Mouse (Mus musculus) midbrain, embryonic 14.5 days (tissue): Measurements from ENCODE around the gene Tulp2. TPM values are rescaled to one million over a fixed set of nuclear protein-coding genes. Genes with fewer than 3 reads are reported as not detected.

Experiments used
- ATAC-seq: fragments of 200-750 bp; cut with Nextera tagmentation; 2 replicates; pipeline ENCODE4 v1.8.0; 2017; ENCODE audit warnings: moderate number of reproducible peaks, moderate library complexity; ENCODE audit not compliant: low FRiP score, low TSS enrichment
- DNase-seq: peaks from one replicate; pipeline ENCODE4 v3.0.0-alpha.2; 2015
- H3K27ac ChIP-seq: fragments of 300-500 bp; sonication (generic); replicated peaks from 2 replicates; pipeline ENCODE4 v1.5.1; 2014; ENCODE audit warnings: mild to moderate bottlenecking, low read depth, low read length, moderate library complexity
- H3K27me3 ChIP-seq: fragments of 300-500 bp; sonication (generic); 2 replicates; pipeline ENCODE4 v1.6.1; 2014; ENCODE audit warnings: low read length, control low read depth, mixed read lengths; ENCODE audit not compliant: control insufficient read depth, insufficient read depth
- H3K36me3 ChIP-seq: fragments of 300-500 bp; sonication (generic); 2 replicates; pipeline ENCODE4 v1.6.1; 2014; ENCODE audit warnings: low read length, control low read depth; ENCODE audit not compliant: control insufficient read depth, insufficient read depth
- H3K4me1 ChIP-seq: fragments of 300-500 bp; sonication (generic); 2 replicates; pipeline ENCODE4 v1.6.1; 2014; ENCODE audit warnings: mild to moderate bottlenecking, antibody characterized with exemption, low read length, control low read depth; ENCODE audit not compliant: control insufficient read depth, insufficient read depth
- H3K4me2 ChIP-seq: fragments of 300-500 bp; sonication (generic); 2 replicates; pipeline ENCODE4 v1.6.1; 2014; ENCODE audit warnings: mild to moderate bottlenecking, low read length, moderate library complexity
- H3K4me3 ChIP-seq: fragments of 300-500 bp; sonication (generic); replicated peaks from 2 replicates; pipeline ENCODE4 v1.5.1; 2014; ENCODE audit warnings: low read depth, low read length
- H3K9ac ChIP-seq: fragments of 300-500 bp; sonication (generic); replicated peaks from 2 replicates; pipeline ENCODE4 v1.6.1; 2014; ENCODE audit warnings: mild to moderate bottlenecking, low read length, moderate library complexity
- H3K9me3 ChIP-seq: fragments of 300-500 bp; sonication (generic); 2 replicates; pipeline ENCODE4 v1.6.1; 2016; ENCODE audit warnings: low read length, control low read depth, mixed read lengths; ENCODE audit not compliant: control insufficient read depth
- whole genome bisulfite sequencing: fragments of 180-500 bp; shearing (Covaris S2); extraction: QIAGEN DNeasy Blood & Tissue Kit; methylation state at CpG from one replicate; pipeline ENCODE4 v1.1.7; 2014; 5-methylcytosine and 5-hydroxymethylcytosine counted together
- polyA plus RNA-seq: library from polyadenylated mRNA; unstranded; fragments of >200 nt; fragmentation: Nextera tagmentation; extraction: Ambion mirVana; gene quantifications from 2 replicates; pipeline ENCODE4 v1.2.1, GENCODE M21; 2014

Tulp2 gene
- polyA plus RNA-seq, result 0.13 and 0.32 TPM in 2 replicates

- H3K27me3 ChIP-seq, result no peaks in the 10 kb centered on the region
- H3K36me3 ChIP-seq, result no peaks in the 10 kb centered on the region
- H3K9ac ChIP-seq, result no peak within 1 kb of the TSS
- WGBS, result 55% methylated on average over 15 of the region's 15 CpGs
- H3K9me3 ChIP-seq, result no peaks in the 10 kb centered on the region
- no peak within 1 kb of the TSS for H3K27ac ChIP-seq
- ATAC-seq (peak; percentile 34; the same call in 1 of the 2 replicates), DNase-seq (peak; percentile 85)
- no peaks in the 10 kb centered on the region for H3K4me1 ChIP-seq
- no peak within 1 kb of the TSS for H3K4me2 ChIP-seq
- no peak within 1 kb of the TSS for H3K4me3 ChIP-seq
Observed at GRCm38 (mm10) chr7:45481374-45481927, at the start of gene Tulp2. TSS of gene Tulp2 (plus strand) at chr7:45481877.

GRCm38 (mm10) chr7:45433835-45434202 lies 47.9 kb upstream of the Tulp2 start:
- WGBS, result 2% methylated on average over 7 of the region's 7 CpGs
- peak overlapping the region; percentile 70 for H3K4me3 ChIP-seq
- ATAC-seq (no peak), DNase-seq (no peak)
- H3K4me2 ChIP-seq, result peak overlapping the region; percentile 64
- H3K36me3 ChIP-seq, result peaks cover 32% of the 10 kb centered on the region
- H3K9me3 ChIP-seq, result no peaks in the 10 kb centered on the region
- H3K9ac ChIP-seq, result peak overlapping the region; percentile 58
- H3K27ac ChIP-seq, result peak overlapping the region; percentile 92
- H3K4me1 ChIP-seq, result peaks cover 30% of the 10 kb centered on the region
- no peaks in the 10 kb centered on the region for H3K27me3 ChIP-seq

GRCm38 (mm10) chr7:45434203-45435015 lies 47.3 kb upstream of the Tulp2 start, which contains the start of gene Gys1:
TSS of gene Gys1 (plus strand) at chr7:45434844.
- Histone ChIP-seq H3K4me3 (peak within 1 kb of the TSS; percentile 70), H3K36me3 (peaks cover 26% of the 10 kb centered on the region), H3K4me2 (peak within 1 kb of the TSS; percentile 75), H3K27ac (peak within 1 kb of the TSS; percentile 92), H3K4me1 (peaks cover 30% of the 10 kb centered on the region), H3K9me3 (no peaks in the 10 kb centered on the region), H3K27me3 (no peaks in the 10 kb centered on the region), H3K9ac (peak within 1 kb of the TSS; percentile 59)
- DNase-seq (peak; percentile 100), ATAC-seq (peak; percentile 97)
- under 1% methylated on average over 45 of the region's 45 CpGs for WGBS

GRCm38 (mm10) chr7:45435038-45435437 lies 46.6 kb upstream of the Tulp2 start:
- ATAC-seq (0 out of 2 replicates have a peak, but pooled peaks have one; percentile 14), DNase-seq (peak; percentile 46)
- H3K27me3 ChIP-seq, result no peaks in the 10 kb centered on the region
- peaks cover 20% of the 10 kb centered on the region for H3K36me3 ChIP-seq
- H3K4me2 ChIP-seq, result peak overlapping the region; percentile 75
- H3K9ac ChIP-seq, result peak overlapping the region; percentile 59
- WGBS, result 2% methylated on average over 16 of the region's 16 CpGs
- H3K27ac ChIP-seq, result peak overlapping the region; percentile 50
- no peaks in the 10 kb centered on the region for H3K9me3 ChIP-seq
- peak overlapping the region; percentile 70 for H3K4me3 ChIP-seq
- H3K4me1 ChIP-seq, result peaks cover 30% of the 10 kb centered on the region

- no peak overlapping the region for H3K27ac ChIP-seq
- H3K4me3 ChIP-seq, result no peak overlapping the region
- 94% methylated on average over 5 of the region's 5 CpGs for WGBS
- DNase-seq (no peak), ATAC-seq (no peak)
- H3K4me1 ChIP-seq, result peaks cover 30% of the 10 kb centered on the region
- H3K4me2 ChIP-seq, result no peak overlapping the region
- no peaks in the 10 kb centered on the region for H3K27me3 ChIP-seq
- no peak overlapping the region for H3K9ac ChIP-seq
- H3K36me3 ChIP-seq, result peaks cover 12% of the 10 kb centered on the region
- H3K9me3 ChIP-seq, result no peaks in the 10 kb centered on the region
Observed at GRCm38 (mm10) chr7:45436444-45436843, 45.2 kb upstream of the Tulp2 start.

GRCm38 (mm10) chr7:45437046-45437445 lies 44.6 kb upstream of the Tulp2 start:
- no peak overlapping the region for H3K9ac ChIP-seq

GRCm38 (mm10) chr7:45437521-45438276 lies 44.0 kb upstream of the Tulp2 start, which contains the start of gene Ruvbl2:
TSS of gene Ruvbl2 (minus strand) at chr7:45438096.
- Histone ChIP-seq H3K9ac (no peak within 1 kb of the TSS), H3K9me3 (no peaks in the 10 kb centered on the region), H3K27me3 (no peaks in the 10 kb centered on the region), H3K36me3 (peaks cover 14% of the 10 kb centered on the region), H3K4me3 (no peak within 1 kb of the TSS), H3K4me2 (peak within 1 kb of the TSS; percentile 4; the same call in 1 of the 2 replicates), H3K27ac (no peak within 1 kb of the TSS), H3K4me1 (peaks cover 28% of the 10 kb centered on the region)
- ATAC-seq (no peak), DNase-seq (no peak)
- WGBS, result 24% methylated on average over 19 of the region's 19 CpGs

More at GRCm38 (mm10) chr7:45437046-45437445, 44.6 kb upstream of the Tulp2 start:
- Histone ChIP-seq H3K27me3 (no peaks in the 10 kb centered on the region), H3K27ac (no peak overlapping the region), H3K4me1 (peaks cover 30% of the 10 kb centered on the region), H3K9me3 (no peaks in the 10 kb centered on the region), H3K4me3 (no peak overlapping the region), H3K36me3 (peaks cover 11% of the 10 kb centered on the region), H3K4me2 (no peak overlapping the region)
- DNase-seq (no peak), ATAC-seq (no peak)
- 40% methylated on average over 6 of the region's 6 CpGs for WGBS

- 92% methylated on average over 22 of the region's 22 CpGs for WGBS
- Histone ChIP-seq H3K9ac (no peak overlapping the region), H3K27ac (no peak overlapping the region), H3K4me1 (no peaks in the 10 kb centered on the region), H3K27me3 (no peaks in the 10 kb centered on the region), H3K36me3 (peaks cover 51% of the 10 kb centered on the region), H3K9me3 (no peaks in the 10 kb centered on the region), H3K4me3 (no peak overlapping the region), H3K4me2 (no peak overlapping the region)
- ATAC-seq (no peak), DNase-seq (no peak)
Observed at GRCm38 (mm10) chr7:45443526-45444420, 37.9 kb upstream of the Tulp2 start.
